Mouse (Mus musculus): ENCODE measurements at regions not wholly inside any gene's neighbourhood (a gene's known extent, or its start where the extent isn't known, plus 50 kb on each side); places are given as distances from the start of the nearest gene placed in this dataset.

GRCm38 (mm10) chr9:89833596-89833995, 76.1 kb upstream of the Rasgrf1 start:
- no peak overlapping the region for H3K4me3 ChIP-seq (replicated peaks; ENCODE audit: extremely low read depth, low read depth, low read length)
- TF ChIP-seq POLR2A (IDR thresholded peaks at IDR 0.05; ENCODE audit: borderline replicate concordance, extremely low read depth, low read depth, low read length) (no peak), CTCF (IDR thresholded peaks at IDR 0.05; ENCODE audit: insufficient read depth, low read length) (no peak)
- 84% methylated on average over 9 of the region's 9 CpGs for WGBS
- DNase-seq, result no peak
- no peaks in the 10 kb centered on the region for H3K4me1 ChIP-seq (ENCODE audit: control insufficient read depth, insufficient read depth, low read length)

- Histone ChIP-seq H3K4me3 (replicated peaks; ENCODE audit: extremely low read depth, low read depth, low read length) (no peak overlapping the region), H3K4me1 (ENCODE audit: control insufficient read depth, insufficient read depth, low read length) (no peaks in the 10 kb centered on the region)
- WGBS, result 75% methylated on average over 14 of the region's 14 CpGs
- DNase-seq, result no peak
- TF ChIP-seq CTCF (IDR thresholded peaks at IDR 0.05; ENCODE audit: insufficient read depth, low read length) (no peak), POLR2A (IDR thresholded peaks at IDR 0.05; ENCODE audit: borderline replicate concordance, extremely low read depth, low read depth, low read length) (no peak)
Observed at GRCm38 (mm10) chr9:89831855-89832254, 77.9 kb upstream of the Rasgrf1 start.

DNA sequence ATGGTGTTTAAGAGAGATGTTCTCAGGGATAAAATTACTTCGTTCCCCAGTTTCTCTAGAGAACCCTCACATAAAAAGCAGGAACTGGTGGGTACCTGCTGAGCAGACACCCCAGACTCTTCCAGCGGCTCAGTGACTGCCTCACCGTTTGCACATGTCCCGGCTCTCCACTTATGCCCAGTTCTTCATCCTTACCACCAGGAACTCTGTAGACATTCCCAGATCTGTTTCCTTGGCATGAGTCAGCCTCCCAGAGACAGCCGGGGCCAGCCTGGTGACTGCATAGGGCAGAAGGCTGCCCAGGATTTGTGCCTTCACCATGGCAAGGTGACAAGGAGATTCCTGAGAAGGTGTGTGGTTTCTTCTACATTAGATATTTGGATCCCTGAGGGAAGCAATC, 81.6 kb upstream of the Rasgrf1 start:
- WGBS, result 80% methylated on average over 5 of the region's 5 CpGs
- H3K4me1 ChIP-seq (ENCODE audit: control insufficient read depth, insufficient read depth, low read length), result no peaks in the 10 kb centered on the region

DNA sequence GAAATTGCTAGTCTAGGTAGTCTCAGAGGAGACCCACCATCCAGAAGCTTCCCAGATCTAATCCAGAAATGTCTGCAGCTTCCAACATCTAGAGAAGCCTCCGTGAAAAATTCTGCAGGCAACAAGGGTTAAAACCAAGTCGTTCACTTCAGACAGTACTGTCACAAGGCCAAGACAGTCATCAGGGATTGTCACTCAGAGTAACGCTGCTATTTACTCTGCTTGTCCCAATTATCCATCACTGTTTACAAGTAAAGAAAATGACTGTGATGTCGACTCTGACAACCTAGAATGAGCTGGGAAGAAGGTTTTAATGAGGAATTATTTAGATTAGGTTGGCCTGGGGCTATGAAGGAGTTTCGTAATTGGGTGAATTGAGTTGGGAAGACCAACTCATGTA, 82.1 kb upstream of the Rasgrf1 start:
- TF ChIP-seq POLR2A (IDR thresholded peaks at IDR 0.05; ENCODE audit: borderline replicate concordance, extremely low read depth, low read depth, low read length) (no peak), CTCF (IDR thresholded peaks at IDR 0.05; ENCODE audit: insufficient read depth, low read length) (no peak)
- WGBS, result 48% methylated on average over 5 of the region's 5 CpGs
- Histone ChIP-seq H3K4me3 (replicated peaks; ENCODE audit: extremely low read depth, low read depth, low read length) (no peak overlapping the region), H3K4me1 (ENCODE audit: control insufficient read depth, insufficient read depth, low read length) (no peaks in the 10 kb centered on the region)
- DNase-seq, result no peak

More for the DNA sequence above, 81.6 kb upstream of the Rasgrf1 start:
- H3K4me3 ChIP-seq (replicated peaks; ENCODE audit: extremely low read depth, low read depth, low read length), result no peak overlapping the region
- no peak for DNase-seq
- no peak for TF ChIP-seq POLR2A (IDR thresholded peaks at IDR 0.05; ENCODE audit: borderline replicate concordance, extremely low read depth, low read depth, low read length)
- TF ChIP-seq CTCF (IDR thresholded peaks at IDR 0.05; ENCODE audit: insufficient read depth, low read length), result no peak

- WGBS, result 34% methylated on average over 24 of the region's 24 CpGs
- Histone ChIP-seq H3K4me1 (ENCODE audit: control insufficient read depth, insufficient read depth, low read length) (no peaks in the 10 kb centered on the region), H3K4me3 (replicated peaks; ENCODE audit: extremely low read depth, low read depth, low read length) (peak overlapping the region; percentile 19)
- TF ChIP-seq CTCF (IDR thresholded peaks at IDR 0.05; ENCODE audit: insufficient read depth, low read length), result peak; percentile 69
- no peak for TF ChIP-seq POLR2A (IDR thresholded peaks at IDR 0.05; ENCODE audit: borderline replicate concordance, extremely low read depth, low read depth, low read length)
- peak; percentile 84 for DNase-seq
Observed at GRCm38 (mm10) chr9:89826712-89827548, 82.8 kb upstream of the Rasgrf1 start.

DNA sequence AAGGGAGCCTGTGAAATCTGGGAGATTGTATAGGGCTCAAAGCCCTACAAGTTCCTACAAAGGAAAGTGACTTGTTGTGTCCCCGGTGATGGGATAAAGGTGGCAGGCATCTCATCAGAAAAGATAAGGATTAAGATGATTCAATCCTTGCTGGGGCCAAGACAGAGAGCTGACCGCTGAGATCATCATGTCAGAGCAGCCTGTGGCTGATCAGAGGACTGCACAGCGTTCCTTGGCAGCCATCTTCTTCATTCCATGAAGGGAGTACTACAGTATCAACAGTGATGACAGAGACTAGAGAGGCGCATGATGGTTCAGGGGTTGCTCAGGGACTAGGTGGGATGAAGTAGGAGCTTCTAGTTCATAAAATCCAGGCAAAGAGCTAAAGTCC, 83.6 kb upstream of the Ankrd34c start:
- 72% methylated on average over 4 of the region's 4 CpGs for WGBS
- H3K4me3 ChIP-seq (replicated peaks; ENCODE audit: extremely low read depth, low read depth, low read length), result no peak overlapping the region
- DNase-seq, result no peak
- no peak for TF ChIP-seq POLR2A (IDR thresholded peaks at IDR 0.05; ENCODE audit: borderline replicate concordance, extremely low read depth, low read depth, low read length)
- no peak for TF ChIP-seq CTCF (IDR thresholded peaks at IDR 0.05; ENCODE audit: insufficient read depth, low read length)
- H3K4me1 ChIP-seq (ENCODE audit: control insufficient read depth, insufficient read depth, low read length), result no peaks in the 10 kb centered on the region

DNA sequence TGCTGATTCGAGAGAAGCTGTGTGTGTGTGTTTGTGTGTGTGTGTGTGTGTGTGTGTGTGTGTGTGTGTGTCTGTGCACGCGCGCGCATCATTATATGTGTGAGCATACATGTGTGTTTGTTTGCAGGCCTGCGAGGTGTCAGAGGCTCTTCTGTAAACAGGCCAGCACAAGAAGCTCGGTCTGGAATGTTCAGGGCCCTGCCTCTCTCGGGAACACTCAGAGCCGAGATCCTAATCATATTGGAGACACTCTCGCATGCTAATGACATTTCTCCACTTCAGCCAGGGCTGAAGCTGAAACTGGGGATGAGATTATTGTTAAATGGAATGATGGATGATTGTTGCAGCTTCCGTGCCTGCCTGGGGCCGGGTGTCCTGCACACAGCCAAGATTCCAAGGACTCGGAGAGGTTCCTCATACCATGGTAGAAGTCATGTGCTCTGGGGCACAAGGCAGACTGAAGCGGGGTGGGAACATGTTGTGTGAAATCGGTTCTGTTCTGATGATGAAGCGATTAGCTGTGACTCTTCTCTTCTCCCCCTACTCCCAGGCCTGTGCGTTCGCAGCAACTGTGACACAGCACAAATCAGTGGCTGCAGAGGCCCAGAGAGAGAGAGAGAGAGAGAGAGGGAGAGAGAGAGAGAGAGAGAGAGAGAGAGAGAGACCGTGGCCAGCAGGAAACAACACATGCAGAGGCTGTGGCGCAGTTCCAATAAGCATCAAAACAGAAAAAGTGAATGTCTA, 83.0 kb upstream of the Ankrd34c start:
- no peak for DNase-seq
- Histone ChIP-seq H3K4me3 (replicated peaks; ENCODE audit: extremely low read depth, low read depth, low read length) (no peak overlapping the region), H3K4me1 (ENCODE audit: control insufficient read depth, insufficient read depth, low read length) (no peaks in the 10 kb centered on the region)
- WGBS, result 45% methylated on average over 20 of the region's 20 CpGs
- TF ChIP-seq CTCF (IDR thresholded peaks at IDR 0.05; ENCODE audit: insufficient read depth, low read length) (no peak), POLR2A (IDR thresholded peaks at IDR 0.05; ENCODE audit: borderline replicate concordance, extremely low read depth, low read depth, low read length) (no peak)

DNA sequence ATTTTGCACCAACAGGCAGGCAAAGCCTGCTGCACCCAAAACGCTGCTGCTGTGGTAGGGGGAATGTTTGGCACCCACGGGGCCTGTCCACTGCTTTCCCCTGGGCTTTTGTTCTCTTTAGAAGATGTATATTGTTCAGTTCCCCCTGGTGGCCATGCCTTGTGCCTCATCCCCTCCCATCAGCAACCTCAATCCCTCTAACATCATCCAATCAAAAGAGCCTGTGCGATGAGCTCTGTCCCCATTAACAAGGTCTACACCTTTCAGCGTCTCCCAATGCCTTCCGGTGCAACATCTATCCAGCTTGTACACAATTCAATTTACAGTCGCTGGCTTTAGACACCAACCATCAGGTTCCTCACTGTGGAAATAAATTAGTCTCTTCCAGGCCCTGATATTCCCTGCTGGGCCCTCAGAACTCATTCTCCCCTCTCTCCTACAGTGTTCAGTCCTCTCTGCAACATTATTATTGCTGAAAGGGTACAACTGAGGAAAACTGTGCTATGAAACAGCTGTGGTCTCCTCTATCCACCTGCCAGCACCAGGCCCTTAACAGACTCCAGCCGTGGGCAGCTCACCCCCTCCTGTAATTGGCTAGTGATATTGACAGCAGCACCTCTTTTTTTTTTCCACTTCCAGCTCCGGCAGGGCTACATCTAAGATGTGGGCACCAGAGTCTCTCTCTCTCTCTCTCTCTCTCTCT, 75.5 kb upstream of the Ankrd34c start:
- Histone ChIP-seq H3K4me3 (replicated peaks; ENCODE audit: extremely low read depth, low read depth, low read length) (no peak overlapping the region), H3K4me1 (ENCODE audit: control insufficient read depth, insufficient read depth, low read length) (no peaks in the 10 kb centered on the region)
- no peak for TF ChIP-seq CTCF (IDR thresholded peaks at IDR 0.05; ENCODE audit: insufficient read depth, low read length)
- TF ChIP-seq POLR2A (IDR thresholded peaks at IDR 0.05; ENCODE audit: borderline replicate concordance, extremely low read depth, low read depth, low read length), result no peak
- WGBS, result 56% methylated on average over 8 of the region's 8 CpGs
- DNase-seq, result no peak

- Histone ChIP-seq H3K4me1 (ENCODE audit: control insufficient read depth, insufficient read depth, low read length) (no peaks in the 10 kb centered on the region), H3K4me3 (replicated peaks; ENCODE audit: extremely low read depth, low read depth, low read length) (no peak overlapping the region)
- TF ChIP-seq CTCF (IDR thresholded peaks at IDR 0.05; ENCODE audit: insufficient read depth, low read length) (no peak), POLR2A (IDR thresholded peaks at IDR 0.05; ENCODE audit: borderline replicate concordance, extremely low read depth, low read depth, low read length) (no peak)
- DNase-seq, result no peak
- 39% methylated on average over 6 of the region's 6 CpGs for WGBS
Observed at GRCm38 (mm10) chr9:89807381-89807780, 69.1 kb upstream of the Ankrd34c start.
